Mouse (Mus musculus): ENCODE measurements at regions not wholly inside any gene's neighbourhood (a gene's known extent, or its start where the extent isn't known, plus 50 kb on each side); places are given as distances from the start of the nearest gene placed in this dataset.
A peak's percentile ranks its signal among the peaks of the same experiment; 100 is the strongest.
"Not testable (repeated sequence)": the region's sequence is repeated elsewhere in the genome, so short reads cannot be mapped to it uniquely, and the experiment has no call there.

- Histone ChIP-seq H3K9ac (ENCODE audit: low read depth, low read length) (no peak overlapping the region), H3K9me3 (replicated peaks; ENCODE audit: control insufficient read depth, low read length) (no peaks in the 10 kb centered on the region), H3K4me2 (ENCODE audit: low read depth, low read length) (no peak overlapping the region), H3K36me3 (ENCODE audit: control insufficient read depth, insufficient read depth) (no peaks in the 10 kb centered on the region), H3K27me3 (ENCODE audit: control insufficient read depth, insufficient read depth, low read depth, low read length) (no peaks in the 10 kb centered on the region), H3K4me3 (ENCODE audit: low read depth, low read length) (no peak overlapping the region), H3K4me1 (ENCODE audit: control insufficient read depth, low read depth, low read length) (no peaks in the 10 kb centered on the region), H3K27ac (ENCODE audit: low read length) (no peak overlapping the region)
- no peak for ATAC-seq (ENCODE audit: low read depth)
- 39% methylated on average over 3 of the region's 3 CpGs for WGBS (ENCODE audit: insufficient replicate concordance)
Observed at GRCm38 (mm10) chr6:53211420-53211819, 75.7 kb upstream of the Creb5 start.

GRCm38 (mm10) chr6:53209398-53209797 lies 77.7 kb upstream of the Creb5 start:
- WGBS (ENCODE audit: insufficient replicate concordance) = 16% methylated on average over 6 of the region's 6 CpGs
- Histone ChIP-seq H3K27me3 (ENCODE audit: control insufficient read depth, insufficient read depth, low read depth, low read length) (no peaks in the 10 kb centered on the region), H3K36me3 (ENCODE audit: control insufficient read depth, insufficient read depth) (no peaks in the 10 kb centered on the region), H3K4me1 (ENCODE audit: control insufficient read depth, low read depth, low read length) (no peaks in the 10 kb centered on the region), H3K27ac (ENCODE audit: low read length) (no peak overlapping the region), H3K4me2 (ENCODE audit: low read depth, low read length) (no peak overlapping the region), H3K4me3 (ENCODE audit: low read depth, low read length) (no peak overlapping the region), H3K9me3 (replicated peaks; ENCODE audit: control insufficient read depth, low read length) (no peaks in the 10 kb centered on the region), H3K9ac (ENCODE audit: low read depth, low read length) (no peak overlapping the region)
- no peak for ATAC-seq (ENCODE audit: low read depth)

DNA sequence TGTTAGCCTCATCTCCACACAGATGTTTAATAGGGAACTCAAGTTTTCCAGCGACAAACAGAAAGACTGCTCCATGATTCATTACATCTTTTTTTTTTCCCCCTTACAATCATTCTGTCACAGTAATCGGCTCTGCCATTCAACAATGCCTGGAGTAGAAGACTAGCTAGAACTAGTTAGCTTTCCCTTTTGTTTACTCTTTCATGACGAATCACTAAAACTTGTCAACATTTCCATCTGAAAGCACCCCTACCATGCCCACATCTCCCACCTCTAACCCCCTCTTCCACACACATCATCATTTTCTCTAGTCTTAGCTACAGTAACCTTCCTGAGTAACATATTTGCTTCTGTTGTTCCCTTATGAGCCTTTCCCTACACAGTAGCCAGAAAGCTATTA lies 78.6 kb upstream of the Creb5 start:
- Histone ChIP-seq H3K27ac (ENCODE audit: low read length) (no peak overlapping the region), H3K9ac (ENCODE audit: low read depth, low read length) (no peak overlapping the region), H3K27me3 (ENCODE audit: control insufficient read depth, insufficient read depth, low read depth, low read length) (no peaks in the 10 kb centered on the region), H3K9me3 (replicated peaks; ENCODE audit: control insufficient read depth, low read length) (no peaks in the 10 kb centered on the region), H3K4me2 (ENCODE audit: low read depth, low read length) (no peak overlapping the region), H3K4me1 (ENCODE audit: control insufficient read depth, low read depth, low read length) (no peaks in the 10 kb centered on the region), H3K4me3 (ENCODE audit: low read depth, low read length) (no peak overlapping the region), H3K36me3 (ENCODE audit: control insufficient read depth, insufficient read depth) (no peaks in the 10 kb centered on the region)
- WGBS (ENCODE audit: insufficient replicate concordance) = 45% methylated on average over 3 of the region's 3 CpGs
- ATAC-seq (ENCODE audit: low read depth) = no peak

GRCm38 (mm10) chr6:53207781-53208180 lies 79.3 kb upstream of the Creb5 start:
- Histone ChIP-seq H3K4me2 (ENCODE audit: low read depth, low read length) (no peak overlapping the region), H3K4me3 (ENCODE audit: low read depth, low read length) (no peak overlapping the region), H3K27ac (ENCODE audit: low read length) (no peak overlapping the region), H3K9me3 (replicated peaks; ENCODE audit: control insufficient read depth, low read length) (no peaks in the 10 kb centered on the region), H3K36me3 (ENCODE audit: control insufficient read depth, insufficient read depth) (no peaks in the 10 kb centered on the region), H3K9ac (ENCODE audit: low read depth, low read length) (no peak overlapping the region), H3K27me3 (ENCODE audit: control insufficient read depth, insufficient read depth, low read depth, low read length) (no peaks in the 10 kb centered on the region), H3K4me1 (ENCODE audit: control insufficient read depth, low read depth, low read length) (no peaks in the 10 kb centered on the region)
- 27% methylated on average over 5 of the region's 5 CpGs for WGBS (ENCODE audit: insufficient replicate concordance)
- no peak for ATAC-seq (ENCODE audit: low read depth)

- WGBS (ENCODE audit: insufficient replicate concordance) = 41% methylated on average over 2 of the region's 2 CpGs
- Histone ChIP-seq H3K9me3 (replicated peaks; ENCODE audit: control insufficient read depth, low read length) (no peaks in the 10 kb centered on the region), H3K36me3 (ENCODE audit: control insufficient read depth, insufficient read depth) (no peaks in the 10 kb centered on the region), H3K27me3 (ENCODE audit: control insufficient read depth, insufficient read depth, low read depth, low read length) (no peaks in the 10 kb centered on the region), H3K4me3 (ENCODE audit: low read depth, low read length) (no peak overlapping the region), H3K27ac (ENCODE audit: low read length) (no peak overlapping the region), H3K9ac (ENCODE audit: low read depth, low read length) (no peak overlapping the region), H3K4me1 (ENCODE audit: control insufficient read depth, low read depth, low read length) (no peaks in the 10 kb centered on the region), H3K4me2 (ENCODE audit: low read depth, low read length) (no peak overlapping the region)
- ATAC-seq (ENCODE audit: low read depth) = no peak
Observed at GRCm38 (mm10) chr6:53207361-53207760, 79.7 kb upstream of the Creb5 start.

- no peaks in the 10 kb centered on the region for H3K9me3 ChIP-seq (replicated peaks; ENCODE audit: control insufficient read depth, low read length)
- H3K36me3 ChIP-seq (ENCODE audit: control insufficient read depth, insufficient read depth) = no peaks in the 10 kb centered on the region
- H3K27ac ChIP-seq (ENCODE audit: low read length) = no peak overlapping the region
- 18% methylated on average over 10 of the region's 10 CpGs for WGBS (ENCODE audit: insufficient replicate concordance)
- no peak for ATAC-seq (ENCODE audit: low read depth)
- no peak overlapping the region for H3K9ac ChIP-seq (ENCODE audit: low read depth, low read length)
- no peak overlapping the region for H3K4me3 ChIP-seq (ENCODE audit: low read depth, low read length)
- no peak overlapping the region for H3K4me2 ChIP-seq (ENCODE audit: low read depth, low read length)
- H3K4me1 ChIP-seq (ENCODE audit: control insufficient read depth, low read depth, low read length) = no peaks in the 10 kb centered on the region
- H3K27me3 ChIP-seq (ENCODE audit: control insufficient read depth, insufficient read depth, low read depth, low read length) = no peaks in the 10 kb centered on the region
Observed at GRCm38 (mm10) chr6:53201281-53201956, 85.7 kb upstream of the Creb5 start.

- Histone ChIP-seq H3K9me3 (replicated peaks; ENCODE audit: control insufficient read depth, low read length) (no peaks in the 10 kb centered on the region), H3K36me3 (ENCODE audit: control insufficient read depth, insufficient read depth) (no peaks in the 10 kb centered on the region), H3K9ac (ENCODE audit: low read depth, low read length) (no peak overlapping the region), H3K4me3 (ENCODE audit: low read depth, low read length) (no peak overlapping the region), H3K4me2 (ENCODE audit: low read depth, low read length) (no peak overlapping the region), H3K27ac (ENCODE audit: low read length) (no peak overlapping the region), H3K4me1 (ENCODE audit: control insufficient read depth, low read depth, low read length) (no peaks in the 10 kb centered on the region), H3K27me3 (ENCODE audit: control insufficient read depth, insufficient read depth, low read depth, low read length) (no peaks in the 10 kb centered on the region)
- WGBS (ENCODE audit: insufficient replicate concordance) = 80% methylated on average over 2 of the region's 2 CpGs
- ATAC-seq (ENCODE audit: low read depth) = no peak
Observed at GRCm38 (mm10) chr6:53199474-53199873, 87.6 kb upstream of the Creb5 start.

GRCm38 (mm10) chr6:53182131-53182530 lies 104.9 kb upstream of the Creb5 start:
- H3K36me3 ChIP-seq (ENCODE audit: control insufficient read depth, insufficient read depth); H3K4me1 ChIP-seq (ENCODE audit: control insufficient read depth, low read depth, low read length); H3K27me3 ChIP-seq (ENCODE audit: control insufficient read depth, insufficient read depth, low read depth, low read length); ATAC-seq (ENCODE audit: low read depth); H3K9me3 ChIP-seq (replicated peaks; ENCODE audit: control insufficient read depth, low read length); H3K9ac ChIP-seq (ENCODE audit: low read depth, low read length); H3K4me3 ChIP-seq (ENCODE audit: low read depth, low read length); H3K27ac ChIP-seq (ENCODE audit: low read length); H3K4me2 ChIP-seq (ENCODE audit: low read depth, low read length): not testable (repeated sequence)
- WGBS (ENCODE audit: insufficient replicate concordance) = 79% methylated on average over 17 of the region's 17 CpGs

- Histone ChIP-seq H3K27me3 (ENCODE audit: control insufficient read depth, insufficient read depth, low read depth, low read length) (no peaks in the 10 kb centered on the region), H3K27ac (ENCODE audit: low read length) (no peak overlapping the region), H3K4me2 (ENCODE audit: low read depth, low read length) (peak overlapping the region; percentile 30), H3K4me3 (ENCODE audit: low read depth, low read length) (no peak overlapping the region), H3K4me1 (ENCODE audit: control insufficient read depth, low read depth, low read length) (no peaks in the 10 kb centered on the region), H3K36me3 (ENCODE audit: control insufficient read depth, insufficient read depth) (no peaks in the 10 kb centered on the region), H3K9me3 (replicated peaks; ENCODE audit: control insufficient read depth, low read length) (no peaks in the 10 kb centered on the region), H3K9ac (ENCODE audit: low read depth, low read length) (no peak overlapping the region)
- WGBS (ENCODE audit: insufficient replicate concordance) = 7% methylated on average over 10 of the region's 10 CpGs
- no peak for ATAC-seq (ENCODE audit: low read depth)
Observed at GRCm38 (mm10) chr6:53164423-53164841, 96.0 kb upstream of the Jazf1 start.
